Mouse (Mus musculus): Measurements from ENCODE around the gene Khdrbs1.

DNA sequence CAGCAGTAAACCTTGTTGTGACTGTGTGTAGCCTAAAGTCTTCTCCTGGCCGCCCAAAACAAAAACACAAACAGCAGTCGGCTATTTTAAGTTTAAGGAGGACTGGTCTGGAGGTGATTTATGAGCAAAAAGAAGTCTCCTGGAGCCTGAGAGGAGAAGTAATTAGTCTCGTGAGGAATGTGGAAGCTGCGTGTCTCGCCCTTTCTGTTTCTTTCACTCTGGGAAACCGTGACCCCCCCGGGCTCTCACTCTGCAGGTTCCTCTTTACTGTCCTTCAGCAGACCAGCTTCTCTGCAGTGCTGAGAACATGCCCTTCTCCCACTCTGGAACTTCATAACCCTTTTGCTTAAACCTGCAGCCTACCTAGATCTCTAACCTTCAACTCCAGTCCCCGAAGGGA is 46.6 kb upstream of the Khdrbs1 start:
- TF ChIP-seq CTCF (IDR thresholded peaks at IDR 0.05; ENCODE audit: control insufficient read depth, insufficient read depth, insufficient read length) (no peak), USF1 (IDR thresholded peaks at IDR 0.05; ENCODE audit: low read depth) (no peak), CEBPB (IDR thresholded peaks at IDR 0.05; ENCODE audit: low read depth) (no peak), MYOG (IDR thresholded peaks at IDR 0.05; ENCODE audit: control insufficient read depth, extremely low read depth, insufficient read length) (no peak), MYOD1 (IDR thresholded peaks at IDR 0.05; ENCODE audit: control insufficient read depth, insufficient read length, low read depth) (no peak), MAX (IDR thresholded peaks at IDR 0.05) (no peak), FOSL1 (IDR thresholded peaks at IDR 0.05; ENCODE audit: insufficient read depth, low read length, poor library complexity, severe bottlenecking) (no peak)

Measured in C2C12 (cell line).